Comparison of ENCODE assay signal across 8 mouse cellular contexts in genomic region chr14:55590748-55591330, GRCm38 (mm10). TPM values are rescaled to one million over a fixed set of nuclear protein-coding genes. Genes with fewer than 3 reads are reported as not detected.
DNase-seq lines count a peak whose midpoint lies in the region; ATAC-seq and TF ChIP-seq lines count a peak whose summit lies in the region.

Gene Psme2 (minus strand): TSS chr14:55591113.

- WGBS in hindbrain, embryonic 10.5 days = 1% methylated on average over 22 of the region's 22 CpGs
- under 1% methylated on average over 22 of the region's 22 CpGs for WGBS in lung, postnatal 0 days

- H3K4me3 ChIP-seq in hindbrain, embryonic 10.5 days = peak within 1 kb of the TSS; percentile 86
- peak within 1 kb of the TSS; percentile 91 for H3K4me3 ChIP-seq in lung, postnatal 0 days (ENCODE audit: low read depth, low read length)

- no peak for TF ChIP-seq CTCF in lung, postnatal 0 days (IDR thresholded peaks at IDR 0.05)

- DNase-seq in MN1 (ENCODE audit: low spot score) = peak; percentile 97
- DNase-seq in cerebellum, adult 9-10 months = peak; percentile 90
- DNase-seq in hindbrain, embryonic 10.5 days (ENCODE audit: low spot score) = peak; percentile 93
- peak; percentile 98 for DNase-seq in layer of hippocampus, adult 9-11 months
- DNase-seq in lung, postnatal 0 days (ENCODE audit: low spot score) = peak; percentile 100
- DNase-seq in ovary, postnatal 14 days (ENCODE audit: low spot score) = peak; percentile 82
- DNase-seq in thymus, postnatal 36 days = peak; percentile 72 to 75

- peak within 1 kb of the TSS; percentile 88 for H3K9ac ChIP-seq in lung, postnatal 0 days (replicated peaks; ENCODE audit: low read depth)

- no peaks in the 10 kb centered on the region for H3K27me3 ChIP-seq in hindbrain, embryonic 10.5 days (ENCODE audit: insufficient read depth, poor library complexity, severe bottlenecking)
- no peaks in the 10 kb centered on the region for H3K27me3 ChIP-seq in lung, postnatal 0 days (replicated peaks; ENCODE audit: insufficient read depth, low read length)

- no peak for TF ChIP-seq EP300 in lung, postnatal 0 days (IDR thresholded peaks at IDR 0.05)

- H3K9me3 ChIP-seq in hindbrain, embryonic 10.5 days = no peaks in the 10 kb centered on the region
- H3K9me3 ChIP-seq in lung, postnatal 0 days (ENCODE audit: low read length) = no peaks in the 10 kb centered on the region

- H3K27ac ChIP-seq in hindbrain, embryonic 10.5 days = peak within 1 kb of the TSS; percentile 94
- peak within 1 kb of the TSS; percentile 96 for H3K27ac ChIP-seq in lung, postnatal 0 days (ENCODE audit: low read length)

- peak within 1 kb of the TSS; percentile 94 for H3K4me2 ChIP-seq in lung, postnatal 0 days (replicated peaks; ENCODE audit: low read depth, low read length)

- peaks cover 33% of the 10 kb centered on the region for H3K4me1 ChIP-seq in hindbrain, embryonic 10.5 days (replicated peaks)
- peaks cover 10% of the 10 kb centered on the region for H3K4me1 ChIP-seq in lung, postnatal 0 days (ENCODE audit: insufficient read depth, low read depth, low read length)

- peaks cover 49% of the 10 kb centered on the region for H3K36me3 ChIP-seq in hindbrain, embryonic 10.5 days
- H3K36me3 ChIP-seq in lung, postnatal 0 days (ENCODE audit: insufficient read depth, low read length) = peaks cover 17% of the 10 kb centered on the region

- ATAC-seq in frontal cortex, adult (ENCODE audit: low TSS enrichment) = peak; percentile 88
- ATAC-seq in lung, postnatal 0 days = peak; percentile 94

RNA-seq across cellular contexts. Expression of gene Psme2, which starts in this region (rescaled TPM):
- polyA plus RNA-seq in hindbrain, embryonic 10.5 days (2016; fragmentation: Nextera tagmentation; extraction: Ambion mirVana) = 171 and 203 TPM in 2 replicates
- polyA plus RNA-seq in lung, postnatal 0 days (2015; fragmentation: Nextera tagmentation; extraction: Ambion mirVana) = 308 and 312 TPM in 2 replicates

Comparison
In these comparisons a context has a peak if more than half of its experiments do, and no peak if none do; other contexts are left out.
1. Peak in every context shown above with its lines: DNase-seq, ATAC-seq, H3K4me3 ChIP-seq and H3K27ac ChIP-seq.